Mouse (Mus musculus): ENCODE data around the gene Gm6377. TPM values are rescaled to one million over a fixed set of nuclear protein-coding genes. Genes with fewer than 3 reads are reported as not detected.

Gm6377 gene
- not detected for total RNA-seq (2021)
- long read RNA-seq, experiment 1: 0 reads
- long read RNA-seq, experiment 2: 0 reads

DNA sequence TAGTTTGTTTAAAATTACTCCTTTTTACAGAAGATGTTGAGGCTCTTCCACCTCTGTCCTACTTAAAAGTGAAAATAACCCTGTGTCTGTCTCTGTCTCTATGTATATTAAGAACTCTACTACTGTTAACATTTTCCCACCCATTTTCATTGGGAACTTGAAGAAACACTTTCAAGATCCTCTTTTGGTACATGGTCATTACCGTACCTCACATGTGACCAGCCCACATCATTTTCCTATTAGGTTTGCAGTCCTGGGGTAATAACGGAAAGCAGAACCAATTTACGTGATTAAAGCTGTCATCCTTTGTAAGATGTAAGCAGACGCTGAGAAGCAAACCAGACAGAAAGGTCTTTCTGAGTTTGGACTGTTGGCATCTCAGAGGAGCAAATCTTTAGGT, at the start of gene Gm6377:
Gene Gm6377 (plus strand): TSS at position 289 of the 400 bp plus-strand sequence.
- DNase-seq: no peak

DNA sequence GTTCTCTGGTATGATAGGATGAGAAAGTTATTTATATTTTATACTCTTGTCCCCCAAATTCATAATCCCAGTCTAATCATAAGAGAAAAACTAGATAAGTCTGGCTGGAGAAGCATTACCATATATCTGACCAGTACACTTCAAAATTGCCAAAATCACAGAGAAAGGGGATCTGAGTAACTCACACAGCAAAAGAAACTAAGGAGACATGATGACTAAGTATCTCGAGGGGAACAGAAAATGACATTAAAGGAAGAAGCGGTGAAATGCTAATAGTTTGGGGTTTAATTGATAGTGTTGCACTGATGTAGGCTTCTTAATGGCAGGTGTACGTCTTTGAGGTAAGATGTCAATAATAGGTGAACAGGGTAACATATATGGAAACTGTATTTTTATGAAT, 49.4 kb upstream of the Gm6377 start:
- no peak for DNase-seq

DNA sequence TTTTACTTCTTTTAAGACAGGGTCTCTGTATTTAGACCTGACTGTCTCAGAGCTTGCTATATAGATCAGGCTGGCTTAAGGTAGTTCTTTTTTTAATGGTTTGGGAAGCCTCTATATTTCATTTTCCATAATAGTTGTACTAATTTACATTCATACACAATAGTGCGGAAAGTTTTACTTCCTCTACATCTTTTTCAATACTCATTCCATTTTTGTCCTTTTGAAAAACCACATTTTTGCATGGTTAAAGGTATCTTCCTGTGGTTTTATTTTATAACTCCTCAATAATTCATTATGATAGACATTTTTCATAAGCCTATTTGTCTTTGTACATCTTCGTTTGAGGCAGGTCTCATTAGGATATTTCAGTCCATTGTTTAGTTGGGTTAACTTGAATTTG, 45.3 kb upstream of the Gm6377 start:
- DNase-seq: no peak

DNA sequence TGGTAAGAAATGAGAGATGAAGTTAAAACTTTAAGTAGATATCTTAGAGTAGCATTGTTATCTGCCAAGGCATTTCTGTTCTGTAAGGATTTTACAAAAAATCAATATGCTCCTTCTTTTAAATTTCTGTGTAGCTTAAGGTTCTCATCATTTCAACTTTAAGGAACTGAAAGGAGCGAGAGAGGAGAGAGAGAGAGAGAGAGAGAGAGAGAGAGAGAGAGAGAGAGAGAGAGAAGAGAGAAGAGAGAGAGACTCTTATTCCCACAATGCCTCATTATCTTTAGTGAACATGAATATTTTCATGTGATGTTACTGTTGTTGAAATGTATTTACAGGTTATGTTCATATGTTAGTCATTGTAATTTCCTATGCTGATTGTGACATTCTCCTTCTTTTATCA, 36.2 kb upstream of the Gm6377 start:
- no peak for DNase-seq

DNA sequence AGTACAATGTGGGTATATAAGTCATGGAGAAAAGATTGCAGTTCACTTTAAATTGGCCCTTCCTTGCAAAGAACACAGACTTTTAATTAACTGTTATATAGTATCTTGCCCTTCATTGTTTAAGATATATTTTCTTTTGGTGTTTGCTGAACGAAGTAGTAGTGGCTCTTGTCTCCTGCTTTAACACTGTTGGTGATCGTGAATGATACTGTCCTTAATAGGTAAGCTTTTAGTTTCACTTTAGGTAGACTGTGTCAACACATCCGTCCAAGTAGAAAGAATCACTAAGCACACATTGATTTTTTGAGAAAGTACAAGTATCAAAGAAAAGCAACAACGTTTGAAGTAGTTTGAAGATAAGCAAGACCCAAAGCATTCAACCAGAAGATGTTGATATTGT, 35.7 kb upstream of the Gm6377 start:
- DNase-seq: no peak

DNA sequence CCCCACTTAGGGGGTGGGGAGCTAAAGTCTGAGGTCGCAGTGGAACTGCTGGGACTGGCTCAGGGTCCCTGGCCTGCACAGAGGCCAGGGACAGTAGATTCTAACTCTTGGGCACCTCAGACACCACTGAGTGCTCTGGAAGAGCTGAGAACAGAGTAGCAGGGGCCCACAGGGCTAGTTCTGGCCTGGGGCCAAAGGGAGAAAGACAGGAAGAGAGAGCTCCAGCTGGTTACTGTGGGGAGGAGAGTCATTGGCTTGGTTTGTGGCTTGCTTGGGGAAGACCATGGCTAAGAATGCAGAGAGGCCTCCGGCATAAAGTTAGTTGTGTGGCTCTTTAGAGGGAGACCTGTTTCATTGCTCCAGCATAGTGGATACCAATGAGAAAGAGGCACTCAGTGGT, 21.5 kb upstream of the Gm6377 start:
- no peak for DNase-seq

DNA sequence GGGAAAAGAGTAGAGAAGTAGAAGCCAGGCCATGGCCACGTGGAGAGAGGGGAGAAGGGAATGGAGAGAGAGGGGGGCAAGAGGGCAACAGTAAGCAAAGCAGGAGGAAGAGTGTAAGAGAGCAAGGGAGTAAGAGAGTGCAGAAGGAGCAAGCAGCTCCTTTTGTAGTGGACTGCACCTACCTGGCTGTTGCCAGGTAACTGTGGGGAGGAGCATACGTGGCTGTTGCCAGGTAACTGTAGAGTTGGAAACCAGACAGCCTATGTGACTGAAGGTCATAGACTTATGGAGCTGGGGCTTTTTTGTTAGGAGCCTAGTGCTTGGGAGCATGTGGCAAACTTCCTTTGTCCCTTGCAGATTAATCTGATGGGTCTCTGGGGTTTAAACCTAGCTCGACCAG, 21.1 kb upstream of the Gm6377 start:
- DNase-seq: no peak

DNA sequence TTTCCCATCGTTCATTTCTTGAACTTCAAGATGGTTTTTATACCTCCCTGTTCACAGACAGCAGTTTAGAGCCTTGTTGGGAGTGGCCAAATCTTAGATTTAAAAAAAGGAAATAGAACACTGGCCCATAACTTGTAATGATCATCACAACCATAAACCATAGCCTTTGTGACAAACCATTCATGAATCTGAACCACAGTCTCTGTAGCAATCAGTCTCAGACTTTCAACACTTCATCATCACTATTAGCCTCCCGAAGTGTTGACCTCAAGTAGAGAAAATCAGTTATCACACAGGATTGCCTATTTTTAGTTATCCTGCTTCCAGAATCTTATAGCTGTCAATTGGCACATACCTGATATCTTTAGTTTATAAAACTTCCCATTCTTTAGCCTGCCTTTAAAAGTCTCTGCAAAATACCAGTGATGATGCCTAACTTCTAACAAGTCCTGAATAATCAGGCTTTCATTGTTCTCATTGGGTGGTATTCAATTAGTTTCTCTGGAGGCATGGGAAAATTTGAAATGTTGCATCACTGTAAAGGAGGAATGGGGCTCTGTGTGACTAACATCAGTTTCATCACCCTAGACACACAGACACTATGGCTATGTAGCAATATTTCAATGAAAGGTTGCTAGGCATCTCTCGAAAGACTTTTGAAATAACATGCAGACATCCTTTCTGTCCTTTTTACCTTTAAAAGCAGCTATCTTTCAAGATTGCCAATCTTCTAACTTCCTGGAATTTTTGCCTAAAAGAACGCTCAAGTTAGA, 11.7 kb upstream of the Gm6377 start:
- no peak for DNase-seq

DNA sequence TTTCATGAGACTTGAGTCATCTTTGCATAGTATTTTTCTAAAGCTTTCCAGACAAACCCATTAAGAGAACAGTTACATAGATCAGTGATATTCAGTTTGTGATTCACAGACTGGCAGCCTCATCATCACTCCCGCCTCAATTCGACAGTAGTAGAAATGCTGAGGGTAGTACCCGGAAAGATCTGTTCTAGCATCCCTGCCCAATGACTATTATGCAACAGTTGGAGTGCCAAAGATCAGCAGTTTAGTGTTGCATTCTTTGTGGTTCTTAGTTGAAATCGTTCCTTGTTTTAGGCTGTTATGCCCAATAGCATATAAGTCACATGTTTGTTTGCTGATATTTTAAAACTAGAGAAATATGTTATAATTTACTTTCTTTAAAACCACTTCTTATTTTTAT, 6.9 kb upstream of the Gm6377 start:
- DNase-seq: no peak

DNA sequence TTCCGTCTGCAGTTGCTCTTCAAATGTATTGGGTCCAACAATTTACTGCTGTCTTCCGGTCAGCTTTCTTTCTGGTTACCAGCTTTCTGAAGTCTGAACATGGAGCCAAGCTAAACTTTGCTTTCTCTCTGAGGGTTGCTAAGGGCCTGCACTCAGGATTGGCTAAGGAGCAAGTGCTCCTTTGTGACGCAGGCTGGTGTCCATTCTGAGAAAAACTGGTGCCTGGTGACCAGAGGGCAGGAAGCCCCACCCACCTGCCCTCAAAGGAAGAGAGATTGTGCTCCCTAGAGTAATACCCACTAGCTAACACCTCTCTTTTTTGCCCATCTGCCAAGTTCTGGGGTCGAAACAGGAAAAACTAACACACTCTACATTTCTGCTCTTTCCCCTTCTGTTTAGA, 5.6 kb upstream of the Gm6377 start:
- peak; percentile 17 for DNase-seq

DNA sequence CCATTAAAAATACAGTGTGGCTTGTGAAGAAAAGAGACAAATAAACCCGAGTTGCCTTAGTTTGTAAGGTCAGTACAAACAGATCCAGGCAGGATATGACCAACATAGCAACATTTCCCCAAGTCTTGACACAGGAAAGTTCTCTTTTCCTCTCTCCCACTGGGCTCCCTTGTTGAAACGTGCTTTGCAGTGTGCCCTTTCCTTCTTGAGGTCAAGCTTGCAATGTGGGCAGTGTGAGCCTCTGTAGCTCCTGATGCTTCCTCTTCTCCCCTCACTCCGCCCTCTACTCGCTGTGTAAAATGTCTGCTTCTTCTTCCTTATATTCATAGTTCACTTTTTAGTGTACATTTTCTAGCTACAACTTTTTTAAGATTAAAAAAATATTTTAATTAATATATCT, 5.1 kb upstream of the Gm6377 start:
- no peak for DNase-seq

DNA sequence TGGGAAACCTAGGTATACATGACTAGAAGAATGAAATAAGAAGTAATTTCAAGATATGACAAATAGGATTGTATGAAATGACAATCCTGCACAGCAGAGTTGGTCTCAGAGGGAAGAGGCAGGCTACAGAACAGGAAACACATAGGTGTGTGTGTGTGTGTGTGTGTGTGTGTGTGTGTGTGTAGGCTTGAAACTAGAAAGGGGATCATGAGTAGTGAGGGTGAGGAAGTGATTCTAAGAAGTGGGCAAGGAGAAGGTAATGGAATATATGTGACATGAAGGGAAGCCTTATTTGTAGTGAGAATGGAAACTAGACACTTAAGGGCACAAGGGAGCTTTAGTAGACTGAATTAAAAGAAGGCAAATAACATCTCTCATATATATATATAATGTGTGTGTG, 11.3 kb downstream of the Gm6377 start:
- no peak for DNase-seq

DNA sequence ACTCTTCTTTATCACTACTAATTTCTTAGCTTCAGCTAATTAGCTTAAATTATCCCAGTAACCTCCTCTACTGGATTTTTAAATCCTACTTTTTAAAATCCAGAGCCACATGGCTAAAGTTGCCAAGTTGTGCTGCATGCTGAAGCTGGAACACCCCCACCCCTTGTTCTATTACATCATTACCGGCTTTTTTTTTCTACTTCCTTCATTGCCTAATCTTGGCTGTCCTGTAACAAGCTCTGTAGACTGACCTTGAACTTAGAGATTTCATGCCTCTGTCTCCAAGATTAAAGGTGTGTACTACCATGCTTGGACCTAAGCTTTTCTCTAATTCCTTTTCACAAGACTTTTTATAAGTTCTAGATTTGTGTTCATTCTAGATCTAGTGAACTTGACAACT, 32.2 kb downstream of the Gm6377 start:
- no peak for DNase-seq

DNA sequence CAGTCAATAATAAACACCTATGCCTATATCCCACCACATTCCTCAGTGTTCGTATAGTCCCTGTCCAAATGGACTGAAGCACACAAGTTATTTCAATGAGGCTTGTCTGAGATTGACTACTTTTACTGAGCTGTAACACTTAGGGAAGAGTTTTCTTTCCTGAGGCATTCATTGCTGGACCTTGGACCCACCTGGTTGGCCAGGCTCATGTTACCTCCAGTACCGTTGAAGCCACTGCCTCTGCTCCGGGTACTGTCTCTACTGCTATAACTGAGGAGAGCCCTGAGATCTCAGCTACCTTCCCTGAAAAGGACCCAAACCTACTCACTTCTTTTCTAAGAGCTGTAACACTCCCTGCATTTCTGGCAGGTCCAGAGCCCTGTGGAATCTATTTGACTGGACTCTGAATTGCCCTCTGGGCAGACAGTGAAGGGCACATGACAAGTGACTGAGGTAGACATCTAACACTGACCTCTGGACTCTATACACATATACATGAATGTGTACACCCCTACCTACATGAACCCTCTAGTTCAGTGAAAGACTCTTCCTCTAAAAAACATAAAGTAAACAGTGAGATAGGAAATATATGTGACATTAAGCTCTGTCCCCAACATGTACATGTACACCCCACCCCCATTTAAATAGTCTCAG, 39.0 kb downstream of the Gm6377 start:
- no peak for DNase-seq

DNA sequence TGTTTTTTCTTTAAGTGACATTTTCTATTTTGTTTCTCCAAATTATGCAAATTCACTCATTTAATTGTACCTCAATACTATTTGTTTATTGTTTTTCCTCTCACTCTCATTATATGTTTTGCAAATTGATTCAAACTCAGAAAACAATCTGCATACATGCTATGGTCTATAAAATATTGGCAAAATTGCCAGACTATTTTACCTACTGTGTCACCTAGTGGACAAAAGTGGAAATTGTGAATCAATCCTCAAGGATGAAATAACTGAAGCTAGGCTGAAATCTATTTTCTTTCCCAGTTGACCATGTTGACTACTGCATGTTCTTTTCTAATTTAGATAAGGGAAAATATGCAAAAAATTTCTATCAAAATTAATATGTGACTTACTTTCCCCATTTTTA, 41.6 kb downstream of the Gm6377 start:
- no peak for DNase-seq

Other genes starting within 250 kb of the Gm6377 start
- gene Hmgn5, start 183.4 kb upstream of the Gm6377 start, total RNA-seq (2021): 1 to 10 TPM; 5.9 to 6.7 TPM
- 10 to 100 TPM; 11.2 to 23.8 TPM for gene Sh3bgrl, start 101.4 kb upstream of the Gm6377 start, total RNA-seq (2021)